Mouse (Mus musculus) liver, embryonic 14.5 days (tissue): ENCODE data around the gene Wfdc1.

ENCODE experiments used
- CTCF ChIP-seq: IDR thresholded peaks from 2 replicates; pipeline ENCODE4 v1.5.1; 2016; ENCODE audit warnings: antibody characterized with exemption, low read depth, control low read depth
- EP300 ChIP-seq: IDR thresholded peaks from 2 replicates; pipeline ENCODE4 v1.6.1; 2016; ENCODE audit warnings: antibody characterized with exemption, low read depth

- no peak for TF ChIP-seq CTCF
- no peak for TF ChIP-seq EP300
Measured at GRCm38 (mm10) chr8:119713421-119713820, 47.3 kb downstream of the Wfdc1 start.
